Mouse (Mus musculus): ENCODE measurements at regions not wholly inside any gene's neighbourhood (a gene's known extent, or its start where the extent isn't known, plus 50 kb on each side); places are given as distances from the start of the nearest gene placed in this dataset.

GRCm38 (mm10) chr11:64186590-64186989 lies 107.3 kb upstream of the Cox10 start:
- 83% methylated on average over 2 of the region's 2 CpGs for WGBS
- Histone ChIP-seq H3K27me3 (no peaks in the 10 kb centered on the region; the same call in 1 of the 2 replicates), H3K4me1 (replicated peaks) (no peaks in the 10 kb centered on the region), H3K9me3 (no peaks in the 10 kb centered on the region), H3K4me2 (no peak overlapping the region), H3K27ac (replicated peaks) (no peak overlapping the region), H3K36me3 (no peaks in the 10 kb centered on the region), H3K9ac (no peak overlapping the region), H3K4me3 (no peak overlapping the region)
- no peak for ATAC-seq (ENCODE audit: low read depth)

GRCm38 (mm10) chr11:64180036-64180435 lies 100.8 kb upstream of the Cox10 start:
- Histone ChIP-seq H3K9me3 (no peaks in the 10 kb centered on the region), H3K4me1 (replicated peaks) (no peaks in the 10 kb centered on the region), H3K27me3 (no peaks in the 10 kb centered on the region), H3K9ac (no peak overlapping the region), H3K4me2 (no peak overlapping the region), H3K36me3 (no peaks in the 10 kb centered on the region), H3K27ac (replicated peaks) (no peak overlapping the region), H3K4me3 (no peak overlapping the region)
- 76% methylated on average over 2 of the region's 2 CpGs for WGBS
- ATAC-seq (ENCODE audit: low read depth): no peak

- H3K4me1 ChIP-seq (replicated peaks): no peaks in the 10 kb centered on the region; the same call in 1 of the 2 replicates
- H3K4me2 ChIP-seq: no peak overlapping the region
- no peaks in the 10 kb centered on the region for H3K36me3 ChIP-seq
- H3K9ac ChIP-seq: no peak overlapping the region
- H3K27me3 ChIP-seq: no peaks in the 10 kb centered on the region
- no peak for ATAC-seq (ENCODE audit: low read depth)
- H3K9me3 ChIP-seq: no peaks in the 10 kb centered on the region
- 71% methylated on average over 4 of the region's 4 CpGs for WGBS
- no peak overlapping the region for H3K27ac ChIP-seq (replicated peaks)
- H3K4me3 ChIP-seq: no peak overlapping the region
Measured at GRCm38 (mm10) chr11:64173421-64174062, 94.3 kb upstream of the Cox10 start.

GRCm38 (mm10) chr11:64172926-64173325 lies 93.7 kb upstream of the Cox10 start:
- H3K4me3 ChIP-seq: no peak overlapping the region
- no peaks in the 10 kb centered on the region; the same call in 1 of the 2 replicates for H3K4me1 ChIP-seq (replicated peaks)
- ATAC-seq (ENCODE audit: low read depth): no peak
- H3K9ac ChIP-seq: no peak overlapping the region
- H3K27me3 ChIP-seq: no peaks in the 10 kb centered on the region
- H3K27ac ChIP-seq (replicated peaks): no peak overlapping the region
- 45% methylated on average over 5 of the region's 5 CpGs for WGBS
- H3K9me3 ChIP-seq: no peaks in the 10 kb centered on the region
- H3K36me3 ChIP-seq: no peaks in the 10 kb centered on the region
- H3K4me2 ChIP-seq: no peak overlapping the region

- 55% methylated on average over 8 of the region's 8 CpGs for WGBS
- Histone ChIP-seq H3K9me3 (no peaks in the 10 kb centered on the region), H3K36me3 (no peaks in the 10 kb centered on the region), H3K27ac (replicated peaks) (no peak overlapping the region; the same call in 1 of the 2 replicates), H3K9ac (no peak overlapping the region), H3K4me1 (replicated peaks) (no peaks in the 10 kb centered on the region; the same call in 1 of the 2 replicates), H3K27me3 (no peaks in the 10 kb centered on the region), H3K4me3 (no peak overlapping the region), H3K4me2 (no peak overlapping the region)
- ATAC-seq (ENCODE audit: low read depth): peak; percentile 61; the same call in 1 of the 2 replicates
Measured at GRCm38 (mm10) chr11:64168626-64169025, 89.4 kb upstream of the Cox10 start.

GRCm38 (mm10) chr11:64164796-64165195 lies 85.5 kb upstream of the Cox10 start:
- no peaks in the 10 kb centered on the region for H3K36me3 ChIP-seq
- no peak overlapping the region for H3K9ac ChIP-seq
- no peak overlapping the region for H3K27ac ChIP-seq (replicated peaks)
- WGBS: 79% methylated on average over 6 of the region's 6 CpGs
- ATAC-seq (ENCODE audit: low read depth): no peak
- no peaks in the 10 kb centered on the region for H3K9me3 ChIP-seq
- H3K4me1 ChIP-seq (replicated peaks): no peaks in the 10 kb centered on the region; the same call in 1 of the 2 replicates
- H3K4me2 ChIP-seq: no peak overlapping the region
- H3K27me3 ChIP-seq: no peaks in the 10 kb centered on the region
- no peak overlapping the region for H3K4me3 ChIP-seq

- H3K4me3 ChIP-seq: no peak overlapping the region
- no peaks in the 10 kb centered on the region for H3K27me3 ChIP-seq
- H3K36me3 ChIP-seq: no peaks in the 10 kb centered on the region
- no peak for ATAC-seq (ENCODE audit: low read depth)
- WGBS: 90% methylated on average over 5 of the region's 5 CpGs
- no peak overlapping the region for H3K4me2 ChIP-seq
- no peak overlapping the region for H3K9ac ChIP-seq
- peaks cover 8% of the 10 kb centered on the region; the same call in 1 of the 2 replicates for H3K4me1 ChIP-seq (replicated peaks)
- no peaks in the 10 kb centered on the region for H3K9me3 ChIP-seq
- H3K27ac ChIP-seq (replicated peaks): no peak overlapping the region
Measured at GRCm38 (mm10) chr11:64158281-64158680, 79.0 kb upstream of the Cox10 start.

GRCm38 (mm10) chr11:64156640-64157039 lies 77.4 kb upstream of the Cox10 start:
- H3K36me3 ChIP-seq: no peaks in the 10 kb centered on the region
- peak; percentile 59 for ATAC-seq (ENCODE audit: low read depth)
- H3K4me2 ChIP-seq: no peak overlapping the region
- peaks cover 8% of the 10 kb centered on the region; the same call in 1 of the 2 replicates for H3K4me1 ChIP-seq (replicated peaks)
- 57% methylated on average over 7 of the region's 7 CpGs for WGBS
- H3K9ac ChIP-seq: no peak overlapping the region
- H3K27me3 ChIP-seq: no peaks in the 10 kb centered on the region
- no peak overlapping the region for H3K4me3 ChIP-seq
- no peaks in the 10 kb centered on the region for H3K9me3 ChIP-seq
- H3K27ac ChIP-seq (replicated peaks): no peak overlapping the region

GRCm38 (mm10) chr11:64139483-64139882 lies 60.2 kb upstream of the Cox10 start:
- Histone ChIP-seq H3K27ac (replicated peaks) (no peak overlapping the region), H3K4me2 (no peak overlapping the region), H3K27me3 (no peaks in the 10 kb centered on the region), H3K4me3 (no peak overlapping the region), H3K4me1 (replicated peaks) (no peaks in the 10 kb centered on the region), H3K36me3 (no peaks in the 10 kb centered on the region), H3K9ac (no peak overlapping the region), H3K9me3 (no peaks in the 10 kb centered on the region)
- WGBS: 100% methylated on average over 2 of the region's 2 CpGs
- no peak for ATAC-seq (ENCODE audit: low read depth)

GRCm38 (mm10) chr11:64138934-64139333 lies 59.7 kb upstream of the Cox10 start:
- 75% methylated on average over 4 of the region's 4 CpGs for WGBS
- Histone ChIP-seq H3K4me2 (no peak overlapping the region), H3K9ac (no peak overlapping the region), H3K36me3 (no peaks in the 10 kb centered on the region), H3K4me1 (replicated peaks) (no peaks in the 10 kb centered on the region), H3K27ac (replicated peaks) (no peak overlapping the region), H3K4me3 (no peak overlapping the region), H3K9me3 (no peaks in the 10 kb centered on the region), H3K27me3 (no peaks in the 10 kb centered on the region)
- no peak for ATAC-seq (ENCODE audit: low read depth)

- Histone ChIP-seq H3K27ac (replicated peaks) (no peak overlapping the region), H3K4me1 (replicated peaks) (no peaks in the 10 kb centered on the region), H3K27me3 (no peaks in the 10 kb centered on the region), H3K9ac (no peak overlapping the region), H3K36me3 (no peaks in the 10 kb centered on the region), H3K4me3 (no peak overlapping the region), H3K9me3 (no peaks in the 10 kb centered on the region), H3K4me2 (no peak overlapping the region)
- no peak for ATAC-seq (ENCODE audit: low read depth)
- WGBS: 87% methylated on average over 5 of the region's 5 CpGs
Measured at GRCm38 (mm10) chr11:64135766-64136165, 56.5 kb upstream of the Cox10 start.

- ATAC-seq (ENCODE audit: low read depth): no peak
- no peak overlapping the region for H3K4me2 ChIP-seq
Measured at GRCm38 (mm10) chr11:64135308-64135591, 56.0 kb upstream of the Cox10 start.

More at GRCm38 (mm10) chr11:64135308-64135591, 56.0 kb upstream of the Cox10 start:
- Histone ChIP-seq H3K4me3 (no peak overlapping the region), H3K4me1 (replicated peaks) (no peaks in the 10 kb centered on the region), H3K9me3 (no peaks in the 10 kb centered on the region), H3K27me3 (no peaks in the 10 kb centered on the region), H3K9ac (no peak overlapping the region), H3K27ac (replicated peaks) (no peak overlapping the region), H3K36me3 (no peaks in the 10 kb centered on the region)
- 51% methylated on average over 2 of the region's 2 CpGs for WGBS
